Mouse (Mus musculus): ENCODE measurements around the gene Hcfc1. TPM values are rescaled to one million over a fixed set of nuclear protein-coding genes. Genes with fewer than 3 reads are reported as not detected.

Hcfc1 gene
- total and polyA plus RNA-seq, 3 experiments: 26.3 to 37.9 (median 37.0) TPM

- Histone ChIP-seq H3K27ac (no peak overlapping the region), H3K4me3 (no peak overlapping the region), H3K27me3 (ENCODE audit: control insufficient read depth, insufficient read depth, low read length) (no peaks in the 10 kb centered on the region), H3K36me3 (ENCODE audit: control insufficient read depth, insufficient read depth, low read length) (no peaks in the 10 kb centered on the region), H3K79me2 (replicated peaks; ENCODE audit: control insufficient read depth, insufficient read depth, low read length) (no peaks in the 10 kb centered on the region), H3K4me1 (ENCODE audit: control insufficient read depth, insufficient read depth, low read length) (no peaks in the 10 kb centered on the region), H3K9ac (ENCODE audit: low read depth, low read length) (no peak overlapping the region)
- intact Hi-C loops (cut with DNase I): loop anchor here (10.0 kb wide), 1 partner anchor 238 kb away; the partner anchor contains the start of genes Abcd1 and Bcap31
- TF ChIP-seq POLR2A (IDR thresholded peaks at IDR 0.05; ENCODE audit: insufficient read depth, low read depth, low read length): no peak
- no peak for TF ChIP-seq EP300 (IDR thresholded peaks at IDR 0.05; ENCODE audit: insufficient read depth, low read depth, low read length)
- TF ChIP-seq CTCF (IDR thresholded peaks at IDR 0.05): no peak
- DNase-seq: no peak
- WGBS: 84% methylated on average over 5 of the region's 5 CpGs
These were observed 13.6 kb downstream of the Hcfc1 start for GRCm38 (mm10) chrX:73952603-73953002.

- Histone ChIP-seq H3K4me1 (ENCODE audit: control insufficient read depth, insufficient read depth, low read length) (no peaks in the 10 kb centered on the region), H3K9ac (ENCODE audit: low read depth, low read length) (no peak overlapping the region), H3K36me3 (ENCODE audit: control insufficient read depth, insufficient read depth, low read length) (no peaks in the 10 kb centered on the region), H3K4me3 (no peak overlapping the region), H3K79me2 (replicated peaks; ENCODE audit: control insufficient read depth, insufficient read depth, low read length) (no peaks in the 10 kb centered on the region), H3K27me3 (ENCODE audit: control insufficient read depth, insufficient read depth, low read length) (no peaks in the 10 kb centered on the region), H3K27ac (no peak overlapping the region)
- 86% methylated on average over 10 of the region's 10 CpGs for WGBS
- intact Hi-C loops (cut with DNase I): loop anchor here (5.0 kb wide), 2 partner anchors 277 to 942 kb away; partner anchors contain the start of gene Slc6a8
- TF ChIP-seq CTCF (IDR thresholded peaks at IDR 0.05) (no peak), EP300 (IDR thresholded peaks at IDR 0.05; ENCODE audit: insufficient read depth, low read depth, low read length) (no peak), POLR2A (IDR thresholded peaks at IDR 0.05; ENCODE audit: insufficient read depth, low read depth, low read length) (no peak)
- no peak for DNase-seq
These were observed 16.8 kb downstream of the Hcfc1 start for GRCm38 (mm10) chrX:73949341-73949740.

- Histone ChIP-seq H3K36me3 (ENCODE audit: control insufficient read depth, insufficient read depth, low read length) (no peaks in the 10 kb centered on the region), H3K9ac (ENCODE audit: low read depth, low read length) (no peak overlapping the region), H3K4me1 (ENCODE audit: control insufficient read depth, insufficient read depth, low read length) (no peaks in the 10 kb centered on the region), H3K27ac (no peak overlapping the region), H3K4me3 (no peak overlapping the region), H3K27me3 (ENCODE audit: control insufficient read depth, insufficient read depth, low read length) (no peaks in the 10 kb centered on the region), H3K79me2 (replicated peaks; ENCODE audit: control insufficient read depth, insufficient read depth, low read length) (no peaks in the 10 kb centered on the region)
- intact Hi-C loops (cut with DNase I): loop anchor here (1.0 to 5.0 kb wide), 3 partner anchors 150 to 941 kb away; partner anchors contain the start of gene Slc6a8
- WGBS: 14% methylated on average over 4 of the region's 4 CpGs
- DNase-seq: peak; percentile 46 to 53
- peak; percentile 84 for TF ChIP-seq CTCF (IDR thresholded peaks at IDR 0.05)
- 0 out of 2 replicates have a peak, but pooled peaks have one; percentile 28 for TF ChIP-seq EP300 (IDR thresholded peaks at IDR 0.05; ENCODE audit: insufficient read depth, low read depth, low read length)
- no peak for TF ChIP-seq POLR2A (IDR thresholded peaks at IDR 0.05; ENCODE audit: insufficient read depth, low read depth, low read length)
These were observed 17.5 kb downstream of the Hcfc1 start for GRCm38 (mm10) chrX:73948647-73949046.

- TF ChIP-seq EP300 (IDR thresholded peaks at IDR 0.05; ENCODE audit: insufficient read depth, low read depth, low read length): no peak
- no peak for DNase-seq
- Histone ChIP-seq H3K4me1 (ENCODE audit: control insufficient read depth, insufficient read depth, low read length) (no peaks in the 10 kb centered on the region), H3K79me2 (replicated peaks; ENCODE audit: control insufficient read depth, insufficient read depth, low read length) (no peaks in the 10 kb centered on the region), H3K27ac (no peak overlapping the region), H3K9ac (ENCODE audit: low read depth, low read length) (no peak overlapping the region), H3K4me3 (no peak overlapping the region), H3K27me3 (ENCODE audit: control insufficient read depth, insufficient read depth, low read length) (no peaks in the 10 kb centered on the region), H3K36me3 (ENCODE audit: control insufficient read depth, insufficient read depth, low read length) (no peaks in the 10 kb centered on the region; the same call in 1 of the 2 replicates)
- intact Hi-C loops (cut with DNase I): loop anchor here (5.0 kb wide), 2 partner anchors 275 to 940 kb away; partner anchors contain the start of gene Slc6a8
- WGBS: 80% methylated on average over 6 of the region's 6 CpGs
These were observed 19.3 kb downstream of the Hcfc1 start for GRCm38 (mm10) chrX:73946896-73947295.

- Histone ChIP-seq H3K36me3 (ENCODE audit: control insufficient read depth, insufficient read depth, low read length) (no peaks in the 10 kb centered on the region; the same call in 1 of the 2 replicates), H3K27ac (no peak overlapping the region), H3K4me3 (no peak overlapping the region), H3K79me2 (replicated peaks; ENCODE audit: control insufficient read depth, insufficient read depth, low read length) (no peaks in the 10 kb centered on the region), H3K27me3 (ENCODE audit: control insufficient read depth, insufficient read depth, low read length) (no peaks in the 10 kb centered on the region), H3K9ac (ENCODE audit: low read depth, low read length) (no peak overlapping the region), H3K4me1 (ENCODE audit: control insufficient read depth, insufficient read depth, low read length) (no peaks in the 10 kb centered on the region)
- DNase-seq: no peak
- 65% methylated on average over 2 of the region's 2 CpGs for WGBS
- intact Hi-C loops (cut with DNase I): no loop called here
- TF ChIP-seq EP300 (IDR thresholded peaks at IDR 0.05; ENCODE audit: insufficient read depth, low read depth, low read length) (no peak), CTCF (IDR thresholded peaks at IDR 0.05) (no peak), POLR2A (IDR thresholded peaks at IDR 0.05; ENCODE audit: insufficient read depth, low read depth, low read length) (no peak)
These were observed 23.9 kb downstream of the Hcfc1 start for GRCm38 (mm10) chrX:73942294-73942693.

GRCm38 (mm10) chrX:73941860-73942259, 24.3 kb downstream of the Hcfc1 start:
- TF ChIP-seq POLR2A (IDR thresholded peaks at IDR 0.05; ENCODE audit: insufficient read depth, low read depth, low read length): no peak
- TF ChIP-seq CTCF (IDR thresholded peaks at IDR 0.05): no peak
- TF ChIP-seq EP300 (IDR thresholded peaks at IDR 0.05; ENCODE audit: insufficient read depth, low read depth, low read length): no peak
- H3K4me3 ChIP-seq: no peak overlapping the region
- H3K9ac ChIP-seq (ENCODE audit: low read depth, low read length): no peak overlapping the region
- intact Hi-C loops (cut with DNase I): no loop called here
- 29% methylated on average over 2 of the region's 2 CpGs for WGBS
- H3K4me1 ChIP-seq (ENCODE audit: control insufficient read depth, insufficient read depth, low read length): no peaks in the 10 kb centered on the region
- H3K27ac ChIP-seq: no peak overlapping the region
- no peaks in the 10 kb centered on the region for H3K79me2 ChIP-seq (replicated peaks; ENCODE audit: control insufficient read depth, insufficient read depth, low read length)
- no peaks in the 10 kb centered on the region for H3K27me3 ChIP-seq (ENCODE audit: control insufficient read depth, insufficient read depth, low read length)
- no peak for DNase-seq
- no peaks in the 10 kb centered on the region; the same call in 1 of the 2 replicates for H3K36me3 ChIP-seq (ENCODE audit: control insufficient read depth, insufficient read depth, low read length)
